Mouse (Mus musculus) hindbrain, postnatal 0 days (tissue): ENCODE results near the gene Popdc2. TPM values are rescaled to one million over a fixed set of nuclear protein-coding genes. Genes with fewer than 3 reads are reported as not detected.
"Not testable (repeated sequence)": the region's sequence is repeated elsewhere in the genome, so short reads cannot be mapped to it uniquely, and the experiment has no call there.

ENCODE experiments used
- ATAC-seq: fragments of 200-750 bp; cut with Nextera tagmentation; 2 replicates; pipeline ENCODE4 v1.8.0; 2017; ENCODE audit warnings: mild to moderate bottlenecking, moderate TSS enrichment, moderate library complexity
- DNase-seq: peaks from one replicate; pipeline ENCODE4 v3.0.0-alpha.2; 2015; ENCODE audit warnings: low spot score
- H3K27ac ChIP-seq: fragments of 300-500 bp; sonication (generic); 2 replicates; pipeline ENCODE4 v1.5.1; 2014; ENCODE audit warnings: mild to moderate bottlenecking
- H3K27me3 ChIP-seq: fragments of 300-500 bp; sonication (generic); 2 replicates; pipeline ENCODE4 v1.6.1; 2014; ENCODE audit warnings: low read length, mixed read lengths; ENCODE audit not compliant: insufficient read depth
- H3K36me3 ChIP-seq: fragments of 300-500 bp; sonication (generic); 2 replicates; pipeline ENCODE4 v1.6.1; 2014; ENCODE audit warnings: low read length, mixed read lengths; ENCODE audit not compliant: insufficient read depth
- H3K4me1 ChIP-seq: fragments of 300-500 bp; sonication (generic); 2 replicates; pipeline ENCODE4 v1.6.1; 2014; ENCODE audit warnings: antibody characterized with exemption, low read length, mixed read lengths; ENCODE audit not compliant: insufficient read depth
- H3K4me2 ChIP-seq: fragments of 300-500 bp; sonication (generic); 2 replicates; pipeline ENCODE4 v1.6.1; 2014; ENCODE audit warnings: low read depth, mild to moderate bottlenecking, low read length, moderate library complexity, mixed read lengths
- H3K4me3 ChIP-seq: fragments of 300-500 bp; sonication (generic); 2 replicates; pipeline ENCODE4 v1.5.1; 2014; ENCODE audit warnings: low read length
- H3K9ac ChIP-seq: fragments of 300-500 bp; sonication (generic); replicated peaks from 2 replicates; pipeline ENCODE4 v1.6.1; 2014; ENCODE audit warnings: mild to moderate bottlenecking, low read length, moderate library complexity, mixed read lengths
- H3K9me3 ChIP-seq: fragments of 300-500 bp; sonication (generic); 2 replicates; pipeline ENCODE4 v1.6.1; 2016; ENCODE audit warnings: low read length, mixed read lengths
- CTCF ChIP-seq: IDR thresholded peaks from 2 replicates; pipeline ENCODE4 v1.5.1; 2016; ENCODE audit warnings: antibody characterized with exemption, control low read depth, low read depth
- WGBS: fragments of 180-500 bp; shearing (Covaris S2); extraction: QIAGEN DNeasy Blood & Tissue Kit; methylation state at CpG from one replicate; pipeline ENCODE4 v1.1.7; 2014; 5-methylcytosine and 5-hydroxymethylcytosine counted together
- polyA plus RNA-seq: library from polyadenylated mRNA; unstranded; fragments of >200 nt; fragmentation: Nextera tagmentation; extraction: Ambion mirVana; gene quantifications from 2 replicates; pipeline ENCODE4 v1.2.1, GENCODE M21; 2015
- total RNA-seq: library from RNA; depleted of rRNA; stranded (reverse); fragments of >200 nt; gene quantifications from 2 replicates; pipeline ENCODE4 v1.2.3, GENCODE M21; 2014

The Popdc2 gene
- total and polyA plus RNA-seq, 2 experiments from 2014 or later: 0.10 to 0.83 TPM

- Histone ChIP-seq H3K9ac (no peak overlapping the region), H3K9me3 (no peaks in the 10 kb centered on the region), H3K27ac (no peak overlapping the region), H3K4me1 (no peaks in the 10 kb centered on the region), H3K4me2 (no peak overlapping the region), H3K36me3 (no peaks in the 10 kb centered on the region), H3K27me3 (no peaks in the 10 kb centered on the region), H3K4me3 (no peak overlapping the region)
- no peak for DNase-seq
- 51% methylated on average over 6 of the region's 6 CpGs for WGBS
- no peak for TF ChIP-seq CTCF
- no peak for ATAC-seq
Measured at GRCm38 (mm10) chr16:38334431-38334830, 27.6 kb upstream of the Popdc2 start.

- H3K9me3 ChIP-seq, ATAC-seq, H3K9ac ChIP-seq, H3K4me3 ChIP-seq, H3K27me3 ChIP-seq, H3K36me3 ChIP-seq, H3K4me2 ChIP-seq, DNase-seq, H3K4me1 ChIP-seq, H3K27ac ChIP-seq: not testable (repeated sequence)
- WGBS: 86% methylated on average over 4 of the region's 4 CpGs
Measured at GRCm38 (mm10) chr16:38338077-38338476, 23.9 kb upstream of the Popdc2 start.

- WGBS: 8% methylated on average over 30 of the region's 30 CpGs
Measured at GRCm38 (mm10) chr16:38341396-38342324, 20.3 kb upstream of the Popdc2 start, which contains the start of gene Maats1. Gene Maats1, minus strand, starts transcription at chr16:38342143.

GRCm38 (mm10) chr16:38344941-38345725, 16.9 kb upstream of the Popdc2 start:
- 0 out of 2 replicates have a peak, but pooled peaks have one; percentile 39 for ATAC-seq
- Histone ChIP-seq H3K27ac (no peak overlapping the region), H3K36me3 (0 out of 2 replicates have a peak, but pooled peaks cover 3% of the 10 kb centered on the region), H3K4me1 (no peaks in the 10 kb centered on the region), H3K27me3 (no peaks in the 10 kb centered on the region), H3K9ac (no peak overlapping the region), H3K4me3 (no peak overlapping the region), H3K9me3 (no peaks in the 10 kb centered on the region), H3K4me2 (no peak overlapping the region)
- peak; percentile 93 for DNase-seq
- peak; percentile 68 for TF ChIP-seq CTCF
- 78% methylated on average over 3 of the region's 3 CpGs for WGBS

More at GRCm38 (mm10) chr16:38341396-38342324, 20.3 kb upstream of the Popdc2 start, which contains the start of gene Maats1:
- DNase-seq (peak; percentile 87), ATAC-seq (peak; percentile 90)
- Histone ChIP-seq H3K4me2 (peak within 1 kb of the TSS; percentile 73), H3K4me3 (peak within 1 kb of the TSS; percentile 42), H3K4me1 (no peaks in the 10 kb centered on the region), H3K9ac (peak within 1 kb of the TSS; percentile 35; the same call in 1 of the 2 replicates), H3K36me3 (no peaks in the 10 kb centered on the region), H3K9me3 (no peaks in the 10 kb centered on the region), H3K27ac (no peak within 1 kb of the TSS), H3K27me3 (no peaks in the 10 kb centered on the region)
- no peak for TF ChIP-seq CTCF

- Histone ChIP-seq H3K4me3 (peak within 1 kb of the TSS; percentile 88), H3K4me2 (peak within 1 kb of the TSS; percentile 84), H3K9me3 (no peaks in the 10 kb centered on the region), H3K27ac (peak within 1 kb of the TSS; percentile 89), H3K4me1 (no peaks in the 10 kb centered on the region), H3K36me3 (peaks cover 10% of the 10 kb centered on the region; the same call in 1 of the 2 replicates), H3K27me3 (no peaks in the 10 kb centered on the region), H3K9ac (peak within 1 kb of the TSS; percentile 71)
- 3% methylated on average over 35 of the region's 35 CpGs for WGBS
- no peak for TF ChIP-seq CTCF
- ATAC-seq: peak; percentile 98
- peak; percentile 98 for DNase-seq
Measured at GRCm38 (mm10) chr16:38346529-38347325, 15.3 kb upstream of the Popdc2 start, which contains the start of the genes Cox17 and Gm21987. Gene Cox17, plus strand, starts transcription at chr16:38346991. Gene Gm21987, plus strand, starts transcription at chr16:38347040.

- WGBS: 64% methylated on average over 6 of the region's 6 CpGs
- H3K4me1 ChIP-seq: no peaks in the 10 kb centered on the region
- no peak for DNase-seq
- H3K4me2 ChIP-seq: peak overlapping the region; percentile 84
- H3K27ac ChIP-seq: no peak overlapping the region
- H3K9ac ChIP-seq: peak overlapping the region; percentile 71; the same call in 1 of the 2 replicates
- ATAC-seq: no peak
- no peaks in the 10 kb centered on the region for H3K27me3 ChIP-seq
- H3K4me3 ChIP-seq: peak overlapping the region; percentile 88
- H3K36me3 ChIP-seq: peaks cover 10% of the 10 kb centered on the region; the same call in 1 of the 2 replicates
- H3K9me3 ChIP-seq: no peaks in the 10 kb centered on the region
- no peak for TF ChIP-seq CTCF
Measured at GRCm38 (mm10) chr16:38347588-38347987, 14.4 kb upstream of the Popdc2 start.
